In genomic region chrX:11633823-11634222, GRCm38 (mm10) we compare ENCODE assay signal across 9 mouse cellular contexts.
DNase-seq lines count a peak whose midpoint lies in the region; ATAC-seq and TF ChIP-seq lines count a peak whose summit lies in the region.
"Had no signal": no experiment of that assay in that cellular context is flagged by ENCODE, and none has a peak within 500 bp of the region (broad histone marks: within the 10 kb centered on the region; RNA-seq: fewer than 3 reads in every experiment).

No protein-coding gene starts in this region.

- H3K9me3 ChIP-seq in liver, postnatal 0 days (ENCODE audit: low read length), result no peaks in the 10 kb centered on the region
- no peaks in the 10 kb centered on the region for H3K9me3 ChIP-seq in forebrain, embryonic 14.5 days (replicated peaks; ENCODE audit: control insufficient read depth, low read length)
- H3K9me3 ChIP-seq: neural tube, embryonic 12.5 days had no signal

- no peak overlapping the region for H3K9ac ChIP-seq in liver, postnatal 0 days (replicated peaks)
- no peak overlapping the region for H3K9ac ChIP-seq in forebrain, embryonic 14.5 days (ENCODE audit: low read length)
- H3K9ac ChIP-seq: neural tube, embryonic 12.5 days had no signal

- WGBS in liver, postnatal 0 days (ENCODE audit: insufficient replicate concordance), result 43% methylated on average over 6 of the region's 6 CpGs
- WGBS in forebrain, embryonic 14.5 days, result 56% methylated on average over 6 of the region's 6 CpGs

- H3K27me3 ChIP-seq in liver, postnatal 0 days (ENCODE audit: insufficient read depth, low read length), result no peaks in the 10 kb centered on the region
- no peaks in the 10 kb centered on the region for H3K27me3 ChIP-seq in forebrain, embryonic 14.5 days (replicated peaks; ENCODE audit: control insufficient read depth, insufficient read depth, low read length)
- H3K27me3 ChIP-seq: neural tube, embryonic 12.5 days had no signal

- no peak for ATAC-seq in liver, postnatal 0 days
- no peak for ATAC-seq in forebrain, embryonic 14.5 days

- DNase-seq in heart, postnatal 14 days, result peak; percentile 5 to 42
- no peak for DNase-seq in heart, adult 8-10 months (ENCODE audit: low spot score)
- DNase-seq in A20 (ENCODE audit: low read depth, low spot score) (peak; percentile 39), NIH3T3 (ENCODE audit: low read depth) (peak; percentile 37)
- peak; percentile 47 for DNase-seq in liver, postnatal 0 days
- no peak for DNase-seq in forebrain, embryonic 14.5 days (ENCODE audit: low spot score)
- DNase-seq in cerebellum, adult 11-12 months, result no peak
- no peak for DNase-seq in cerebellum, adult 8-10 months

- peak; percentile 74 for TF ChIP-seq CTCF in liver, postnatal 0 days (IDR thresholded peaks at IDR 0.05; ENCODE audit: low read depth)

- TF ChIP-seq EP300 in liver, postnatal 0 days (IDR thresholded peaks at IDR 0.05; ENCODE audit: low read depth), result no peak

- no peak overlapping the region for H3K4me3 ChIP-seq in liver, postnatal 0 days (ENCODE audit: low read depth, low read length)
- no peak overlapping the region for H3K4me3 ChIP-seq in forebrain, embryonic 14.5 days (ENCODE audit: low read depth, low read length)
- H3K4me3 ChIP-seq: neural tube, embryonic 12.5 days had no signal

- no peak overlapping the region for H3K27ac ChIP-seq in liver, postnatal 0 days (ENCODE audit: low read depth)
- no peak overlapping the region for H3K27ac ChIP-seq in forebrain, embryonic 14.5 days (ENCODE audit: low read depth, low read length)
- H3K27ac ChIP-seq: neural tube, embryonic 12.5 days had no signal

- no peaks in the 10 kb centered on the region for H3K4me1 ChIP-seq in liver, postnatal 0 days (ENCODE audit: insufficient read depth)
- peaks cover 7% of the 10 kb centered on the region; the same call in 1 of the 2 replicates for H3K4me1 ChIP-seq in forebrain, embryonic 14.5 days (ENCODE audit: control insufficient read depth, insufficient read depth, low read length)
- H3K4me1 ChIP-seq: neural tube, embryonic 12.5 days had no signal

- intact Hi-C loops in heart, postnatal 14 days (cut with DNase I), result loop anchor here (5.0 to 10.0 kb wide), 4 partner anchors 171 to 618 kb away; no protein-coding TSS in a partner anchor

- H3K36me3 ChIP-seq in liver, postnatal 0 days (replicated peaks; ENCODE audit: insufficient read depth, low read length), result no peaks in the 10 kb centered on the region
- no peaks in the 10 kb centered on the region for H3K36me3 ChIP-seq in forebrain, embryonic 14.5 days (ENCODE audit: control insufficient read depth, insufficient read depth, low read length)
- H3K36me3 ChIP-seq: neural tube, embryonic 12.5 days had no signal

- H3K4me2 ChIP-seq in liver, postnatal 0 days (ENCODE audit: low read depth, low read length), result no peak overlapping the region
- H3K4me2 ChIP-seq in forebrain, embryonic 14.5 days (ENCODE audit: low read length), result no peak overlapping the region
- H3K4me2 ChIP-seq: neural tube, embryonic 12.5 days had no signal

Comparison
In these comparisons a context has a peak if more than half of its experiments do, and no peak if none do; other contexts are left out.
1. DNase-seq: peak in heart, postnatal 14 days (2 of 2), A20 (single experiment), NIH3T3 (single experiment) and liver, postnatal 0 days (single experiment); none in heart, adult 8-10 months (single experiment), forebrain, embryonic 14.5 days (single experiment), cerebellum, adult 11-12 months (single experiment) and cerebellum, adult 8-10 months (single experiment).